Mouse (Mus musculus) liver (tissue): ENCODE measurements around the gene Dst.
A peak's percentile ranks its signal among the peaks of the same experiment; 100 is the strongest.

Experiments used
- DNase-seq: peaks from one replicate; pipeline ENCODE4 v3.0.0-alpha.2; 2020; ENCODE audit warnings: mixed read lengths

The Dst gene

GRCm38 (mm10) chr1:33908191-33908962 is at the start of gene Dst:
Dst (plus strand) TSS chr1:33908225.
- DNase-seq: no peak

DNA sequence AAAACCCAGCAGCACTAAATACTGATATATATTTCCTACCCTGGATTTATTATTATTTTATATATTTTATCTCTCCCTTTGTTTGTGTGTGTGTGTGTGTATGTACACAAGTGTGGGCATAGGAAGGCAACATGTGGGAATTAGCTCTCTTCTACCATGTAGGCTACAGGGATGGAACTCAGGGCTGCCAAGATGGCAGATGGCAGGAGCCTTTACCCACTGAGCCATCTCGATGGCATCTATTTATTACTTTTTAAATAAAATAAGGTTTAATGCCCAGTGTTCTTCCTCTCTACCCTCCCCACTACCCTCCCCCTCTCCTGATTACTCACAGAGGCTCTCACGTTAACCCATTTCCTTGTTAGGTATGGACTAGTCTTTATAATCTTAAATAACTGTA is 39.0 kb upstream of the Dst start:
- DNase-seq: no peak

- DNase-seq: no peak
Measured at GRCm38 (mm10) chr1:33869437-33869836, 38.6 kb upstream of the Dst start.

DNA sequence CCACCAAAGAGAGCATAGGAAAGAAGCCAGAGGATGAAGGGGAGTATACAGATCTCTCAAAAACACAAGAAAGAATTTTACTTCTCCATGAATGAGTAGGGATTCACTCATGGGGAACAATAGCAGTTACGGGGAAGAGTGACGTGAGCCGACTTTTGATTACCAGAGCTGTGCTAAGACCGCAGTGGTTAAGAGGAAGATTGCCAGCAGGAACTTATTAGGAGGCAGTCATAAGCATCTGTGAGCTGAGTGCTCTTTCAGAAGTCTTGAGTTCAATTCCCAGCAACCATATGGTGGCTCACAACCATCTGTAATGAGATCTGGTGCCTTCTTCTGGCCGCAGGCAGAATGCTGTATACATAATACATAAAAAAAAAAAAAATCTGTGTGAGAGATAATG is 34.5 kb upstream of the Dst start:
- DNase-seq: no peak

GRCm38 (mm10) chr1:33875691-33876090 is 32.3 kb upstream of the Dst start:
- DNase-seq: peak; percentile 29

GRCm38 (mm10) chr1:33876416-33876815 is 31.6 kb upstream of the Dst start:
- DNase-seq: no peak

- no peak for DNase-seq
Measured at GRCm38 (mm10) chr1:33878170-33878569, 29.9 kb upstream of the Dst start.

DNA sequence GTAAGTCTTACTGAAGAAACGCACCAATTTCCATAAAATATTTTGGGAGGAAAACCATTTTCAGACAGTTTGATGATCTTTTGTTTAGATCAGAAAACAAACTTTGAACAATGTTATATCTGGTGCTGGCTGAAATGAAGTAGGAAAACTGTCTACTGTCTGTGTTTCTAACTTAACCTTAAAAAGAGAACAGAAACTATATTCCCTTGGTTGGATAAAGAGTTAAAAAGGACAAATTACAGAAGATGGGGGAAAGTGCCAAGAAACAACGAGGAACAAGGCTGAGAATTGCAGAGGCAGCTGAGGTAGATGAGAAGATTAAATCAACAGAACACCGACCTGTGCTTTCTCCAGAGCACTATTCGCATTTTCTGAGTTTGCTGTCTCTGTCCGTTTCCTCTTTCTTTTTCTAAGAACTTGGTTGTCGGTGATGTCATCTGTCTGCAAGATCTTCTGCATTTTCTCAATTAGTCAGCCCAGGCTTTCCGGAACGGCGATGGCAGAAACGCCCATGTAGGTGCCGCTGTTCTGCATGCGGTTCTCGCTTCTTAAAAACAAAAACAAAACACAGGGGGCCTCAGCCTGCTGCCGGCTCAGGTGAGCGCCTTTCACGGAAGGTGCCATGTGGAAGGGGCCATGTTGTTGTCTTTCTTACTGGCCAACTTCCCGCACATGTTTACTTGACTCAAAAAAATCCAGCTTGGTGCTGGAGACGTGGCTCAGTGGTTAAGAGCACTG is 24.8 kb upstream of the Dst start:
- DNase-seq: peak; percentile 21

DNA sequence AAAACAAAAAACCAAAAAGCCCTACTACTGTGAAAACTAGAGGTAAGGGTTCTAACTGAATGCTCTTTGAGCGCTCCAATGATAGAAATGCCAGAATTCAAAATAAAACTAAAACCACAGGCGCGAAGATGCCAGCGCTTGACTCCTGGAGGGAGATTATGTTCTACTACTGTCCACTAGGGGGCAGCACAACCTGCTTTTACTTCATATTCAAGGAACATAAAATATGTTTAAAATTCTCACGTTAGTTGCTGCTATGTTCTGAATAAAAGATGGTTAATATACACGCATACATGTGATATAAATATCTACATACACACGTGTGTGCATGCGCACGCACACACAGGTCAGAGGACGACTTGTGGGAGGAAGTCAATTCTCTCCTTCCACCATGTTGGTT is 15.2 kb upstream of the Dst start:
- DNase-seq: peak; percentile 45

GRCm38 (mm10) chr1:33896116-33896515 is 11.9 kb upstream of the Dst start:
- no peak for DNase-seq

DNA sequence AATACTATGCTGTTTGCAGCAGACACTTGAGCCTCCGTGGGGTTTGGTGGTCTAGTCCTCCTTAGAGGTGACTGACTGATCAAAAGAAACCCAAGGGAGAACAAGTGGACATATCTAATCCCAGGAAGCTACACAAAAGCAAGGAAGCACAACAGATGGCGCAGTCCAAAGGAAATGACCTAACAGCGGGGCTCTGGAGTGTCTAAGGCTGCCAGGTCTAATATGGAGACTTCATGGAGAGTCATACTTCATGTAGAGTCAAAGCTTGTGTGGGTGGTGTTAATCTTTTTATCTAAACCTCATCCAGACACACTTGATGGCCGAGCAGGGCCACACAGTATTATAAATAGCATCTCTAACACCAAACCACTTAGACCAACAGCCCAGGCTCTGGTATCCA is 11.4 kb upstream of the Dst start:
- DNase-seq: no peak

DNA sequence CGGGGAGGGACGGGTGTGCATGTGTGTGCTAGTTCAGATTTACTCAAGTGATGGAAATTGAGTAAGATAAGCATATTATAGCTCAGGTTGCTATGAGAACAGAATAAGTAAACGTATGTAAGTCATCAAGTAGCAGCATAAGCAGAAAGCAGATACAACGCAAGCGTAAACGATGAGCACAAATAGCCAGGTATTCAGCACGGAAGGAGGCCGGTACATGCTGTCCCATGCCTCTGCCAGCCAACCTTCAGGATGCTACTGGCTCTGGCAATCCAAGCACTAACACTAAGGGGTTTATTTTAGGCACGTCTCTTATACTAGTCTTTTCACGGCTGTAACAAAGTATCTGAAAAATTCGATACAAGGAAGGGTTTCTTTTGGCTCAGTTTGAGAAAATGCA is 10.6 kb upstream of the Dst start:
- DNase-seq: no peak

DNA sequence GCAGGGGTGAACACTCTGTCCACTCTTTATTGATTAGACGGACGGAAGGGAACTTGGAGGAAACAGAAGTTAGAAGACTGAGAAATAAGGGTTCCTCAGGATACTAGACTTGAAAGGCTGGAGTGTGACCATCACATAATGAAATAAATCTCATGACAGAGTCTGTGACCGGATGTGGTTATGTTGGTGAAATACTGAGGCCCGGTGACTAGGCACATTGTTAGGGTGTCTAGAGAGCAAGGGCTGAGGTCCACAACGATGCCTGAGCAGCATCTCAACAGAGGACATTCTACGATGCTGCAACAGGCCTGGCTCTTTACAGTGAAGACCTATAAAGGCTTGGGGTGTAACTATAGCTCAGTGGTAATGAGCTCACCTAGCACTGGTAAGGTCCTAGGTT is 9.7 kb upstream of the Dst start:
- DNase-seq: no peak

- no peak for DNase-seq
Measured at GRCm38 (mm10) chr1:33900175-33900574, 7.8 kb upstream of the Dst start.

DNA sequence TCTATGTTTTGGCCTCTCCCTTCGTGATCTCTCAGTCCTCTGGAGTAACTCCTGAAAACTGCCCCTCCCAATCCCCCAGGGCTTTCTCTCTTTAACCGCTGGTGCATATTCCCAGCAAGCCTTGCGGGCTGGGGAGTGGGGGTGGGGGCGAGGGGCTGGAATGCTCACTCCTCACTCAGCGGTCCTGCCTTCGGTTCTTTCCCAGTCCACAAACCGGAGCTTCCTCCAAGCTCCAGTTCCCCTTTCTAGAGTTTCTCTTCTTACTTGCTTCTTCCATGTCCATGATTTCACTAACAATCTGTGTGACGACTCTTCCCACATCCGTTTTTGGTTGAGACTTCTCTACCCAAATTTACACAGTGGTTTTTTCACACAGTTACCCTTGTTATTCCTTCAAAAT is 4.4 kb upstream of the Dst start:
- no peak for DNase-seq

DNA sequence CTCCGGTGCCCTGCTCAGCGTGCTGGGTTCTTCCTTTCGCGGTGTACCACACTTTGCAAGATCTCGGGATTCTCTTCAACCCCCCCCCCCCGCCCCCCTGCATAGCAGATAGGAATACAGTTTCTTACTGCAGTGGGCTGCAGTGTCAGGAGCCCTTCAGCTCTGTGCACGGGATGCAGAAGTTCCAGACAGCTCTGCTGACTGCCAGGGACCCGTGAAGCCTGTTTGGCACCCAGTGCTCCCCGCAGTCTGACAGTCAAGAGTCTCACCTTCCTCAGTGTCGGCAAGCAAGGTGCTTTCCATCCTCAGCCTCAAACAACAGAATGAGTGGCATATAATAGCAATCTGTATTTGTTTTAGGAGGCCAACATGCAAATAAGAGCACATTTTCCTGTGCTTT is 1.8 kb upstream of the Dst start:
- DNase-seq: no peak

- peak; percentile 14 for DNase-seq
Measured at GRCm38 (mm10) chr1:33906927-33907326, 1.1 kb upstream of the Dst start.

- DNase-seq: peak; percentile 74
Measured at GRCm38 (mm10) chr1:33907421-33908190, 419 bp upstream of the Dst start, which contains the start of gene Bend6. Bend6 (minus strand) TSS chr1:33907816.

DNA sequence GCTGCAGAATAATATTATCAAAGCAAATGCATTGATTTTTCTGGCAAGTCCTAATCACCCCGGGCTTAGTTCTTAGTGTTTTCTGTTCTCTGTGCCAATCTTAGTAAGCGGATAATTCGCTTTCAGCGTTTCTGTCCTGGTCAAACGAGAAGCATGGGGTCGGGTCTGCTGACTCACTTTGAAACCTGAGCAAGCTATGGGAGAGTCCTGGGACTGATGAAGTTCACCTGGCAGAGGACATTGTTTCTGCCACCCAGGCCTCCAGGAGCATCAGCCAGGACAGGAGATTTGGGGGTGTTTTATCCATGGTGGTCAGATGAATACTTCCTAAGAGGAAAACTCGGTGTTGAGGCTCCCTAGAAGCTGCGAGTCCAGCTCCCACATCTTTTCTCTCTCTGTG is 3.6 kb downstream of the Dst start:
- DNase-seq: no peak

DNA sequence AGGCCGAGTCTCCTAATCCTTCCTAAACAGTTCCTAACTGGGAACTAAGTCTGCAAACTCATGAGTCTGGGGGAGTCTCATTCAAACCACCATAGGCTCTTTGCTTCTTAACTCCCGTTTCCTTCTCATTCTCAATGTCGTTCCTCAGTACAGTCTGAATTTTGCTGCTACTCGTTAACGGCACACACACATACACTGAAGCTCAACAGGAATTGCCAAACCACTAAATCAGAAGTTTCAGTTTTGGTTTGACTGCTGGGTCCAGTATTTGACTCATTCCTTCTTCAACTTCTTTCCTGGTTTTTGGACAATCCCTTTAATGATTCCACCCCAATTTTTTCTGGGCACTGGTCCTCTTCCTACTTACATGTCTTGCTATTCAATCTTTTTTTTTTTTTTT is 8.5 kb downstream of the Dst start:
- no peak for DNase-seq

GRCm38 (mm10) chr1:33922975-33923374 is 14.9 kb downstream of the Dst start:
- DNase-seq: no peak

- DNase-seq: peak; percentile 47
Measured at GRCm38 (mm10) chr1:33925283-33925682, 17.3 kb downstream of the Dst start.

DNA sequence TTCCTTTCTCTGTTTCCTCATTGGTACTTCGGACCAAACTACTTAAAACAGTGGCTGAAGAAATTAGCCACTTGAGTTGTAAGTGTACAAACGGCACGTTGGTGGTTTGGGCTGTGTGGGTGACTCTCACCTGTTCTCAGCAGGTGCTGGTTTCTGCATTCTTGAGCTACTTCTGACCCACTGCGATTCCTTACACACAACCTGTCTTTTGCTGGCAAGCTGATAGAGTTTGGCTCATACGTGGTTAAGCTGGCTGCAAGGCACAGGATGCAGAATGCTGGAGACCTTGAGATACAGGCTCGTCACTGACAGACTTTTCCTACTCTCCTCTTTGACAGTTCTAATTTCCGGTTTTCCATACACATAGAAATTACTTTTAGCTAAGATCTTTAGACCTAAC is 19.4 kb downstream of the Dst start:
- no peak for DNase-seq

DNA sequence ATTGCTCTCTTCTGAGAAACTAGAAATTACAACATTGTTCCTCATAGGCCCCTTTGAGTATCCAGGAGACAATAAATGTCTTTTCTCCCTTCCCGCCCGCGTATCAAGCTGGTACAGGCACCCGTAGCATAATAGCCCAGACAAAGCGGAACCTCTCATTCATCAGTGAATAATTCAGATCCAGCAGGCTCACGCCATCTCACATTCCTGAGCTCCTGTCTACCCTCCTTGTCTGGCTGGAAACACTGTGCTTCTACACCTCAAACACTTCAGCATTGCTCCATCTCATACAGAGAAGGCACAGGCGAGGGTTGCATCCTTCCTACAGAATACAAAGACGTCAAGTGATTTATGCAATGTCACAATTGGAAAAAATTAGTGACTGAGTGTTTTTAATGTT is 23.8 kb downstream of the Dst start:
- no peak for DNase-seq
